Mouse (Mus musculus): ENCODE data around the gene Akap4. TPM values are rescaled to one million over a fixed set of nuclear protein-coding genes. Genes with fewer than 3 reads are reported as not detected.

Akap4 gene
- polyA plus RNA-seq (2015; fragmentation: Illumina TruSeq; extraction: RNeasy Lipid Tissue Mini Kit (QIAGEN cat#74804); ENCODE audit: insufficient read depth, low read depth, low replicate concordance): not detected

DNA sequence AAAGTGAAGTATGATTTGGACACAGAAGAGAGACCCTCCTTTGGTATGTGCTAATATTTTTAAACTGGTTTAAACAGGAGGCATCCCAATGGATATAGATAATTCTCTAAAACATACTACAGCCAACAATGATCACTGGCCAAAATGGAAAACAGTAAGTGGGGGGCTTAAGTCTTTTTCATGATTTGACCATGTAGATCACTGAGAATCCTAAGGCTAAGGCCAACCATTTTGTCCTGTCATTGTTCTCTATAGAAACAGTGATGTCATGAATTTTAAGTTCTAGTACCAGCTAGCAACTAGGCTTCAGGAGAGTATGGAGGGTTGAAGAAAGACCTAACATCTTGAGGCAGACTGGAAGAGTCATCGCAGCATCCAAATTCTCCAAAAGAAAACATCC, at the start of gene Akap4:
Gene Akap4, plus strand, starts transcription at position 301 of the 400 bp plus-strand sequence.

DNA sequence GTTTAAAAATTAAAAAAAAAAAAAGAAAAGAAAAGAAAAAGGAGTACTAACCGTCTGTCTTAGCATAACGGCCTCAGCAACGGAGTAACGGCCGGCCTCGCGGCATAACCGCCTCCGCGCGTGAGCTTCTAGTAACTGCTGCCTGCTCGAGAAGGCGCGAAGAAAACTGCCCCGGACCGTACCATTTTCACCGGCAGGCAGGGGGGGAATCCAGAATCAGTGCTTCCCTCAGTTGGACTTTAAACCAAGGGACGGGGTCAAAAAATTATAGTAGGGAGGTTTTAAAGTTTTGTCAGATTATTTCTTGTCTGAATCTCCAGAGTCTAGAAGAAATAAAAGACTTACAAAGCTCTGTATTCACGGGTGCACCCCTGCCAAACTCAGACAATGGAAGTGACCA, 25.8 kb upstream of the Akap4 start, which contains the start of gene Ccnb3:
Gene Ccnb3, minus strand, starts transcription at position 101 of the 400 bp plus-strand sequence.

Other genes with a start within 250 kb of the Akap4 start
- gene Ccnb3, start 25.9 kb upstream of the Akap4 start, polyA plus RNA-seq (2015; fragmentation: Illumina TruSeq; extraction: RNeasy Lipid Tissue Mini Kit (QIAGEN cat#74804); ENCODE audit: insufficient read depth, low read depth, low replicate concordance): not detected